Mouse (Mus musculus): ENCODE results near the gene Cntn6. TPM values are rescaled to one million over a fixed set of nuclear protein-coding genes. Genes with fewer than 3 reads are reported as not detected.

The Cntn6 gene
- polyA plus RNA-seq (2014; fragmentation: Nextera tagmentation; extraction: Ambion mirVana) = 1.0 and 1.5 TPM in 2 replicates

DNA sequence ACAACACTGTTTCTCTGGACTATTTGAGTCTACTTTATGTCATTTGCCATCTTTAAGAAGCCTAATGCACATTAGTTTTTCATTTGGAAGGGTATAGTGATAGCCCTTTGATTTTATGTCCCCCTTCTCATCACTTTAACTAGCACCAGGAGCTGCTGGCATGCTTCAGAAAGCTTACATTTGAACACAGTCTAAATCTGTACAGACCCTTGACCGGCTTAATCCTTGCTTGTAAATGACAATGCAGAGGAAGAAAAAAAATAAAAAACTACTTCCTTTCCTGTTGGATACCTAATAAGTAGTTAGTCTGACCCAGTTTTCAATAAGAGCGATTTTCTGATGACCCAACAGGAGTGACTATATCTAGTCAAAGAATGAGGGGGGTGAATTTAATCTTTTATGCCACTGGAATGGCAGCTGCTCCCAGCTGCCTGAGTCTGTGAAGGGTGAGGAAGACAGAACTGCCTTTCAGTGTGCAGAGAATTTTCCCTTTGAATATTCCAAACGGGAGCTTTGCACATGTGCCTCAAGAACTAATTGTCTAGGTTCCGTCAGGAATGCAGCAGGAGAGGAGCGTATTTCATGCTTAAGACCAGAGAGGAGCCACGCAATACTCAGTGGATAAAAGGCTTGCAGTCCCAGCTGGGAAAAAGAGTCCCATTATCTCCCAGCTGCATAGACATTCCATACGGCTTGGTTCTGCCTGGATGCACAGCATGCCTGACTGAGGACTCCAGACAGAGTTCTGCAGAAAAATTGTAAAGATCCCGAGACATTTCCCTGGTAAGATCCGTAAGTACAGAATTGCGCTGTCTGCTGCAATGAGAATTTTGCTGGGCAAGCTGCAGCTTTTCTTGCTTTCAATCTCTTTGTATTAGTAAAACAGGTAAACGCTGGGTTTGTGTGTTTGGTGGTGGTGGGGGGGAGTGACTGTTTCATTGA lies at the start of gene Cntn6:
Gene Cntn6 (plus strand): TSS at position 301 of the 942 bp plus-strand sequence.
- H3K36me3 ChIP-seq (ENCODE audit: control insufficient read depth, insufficient read depth, low read length) = no peaks in the 10 kb centered on the region
- no peak within 1 kb of the TSS for H3K4me3 ChIP-seq (ENCODE audit: low read depth, low read length)
- no peaks in the 10 kb centered on the region for H3K9me3 ChIP-seq (ENCODE audit: control insufficient read depth, low read length)
- peaks cover 2% of the 10 kb centered on the region; the same call in 1 of the 2 replicates for H3K4me1 ChIP-seq (ENCODE audit: control insufficient read depth, insufficient read depth, low read length)
- peak; percentile 85 for ATAC-seq (ENCODE audit: insufficient read depth, low FRiP score, low TSS enrichment)
- peak within 1 kb of the TSS; percentile 26 for H3K9ac ChIP-seq (ENCODE audit: low read length)
- H3K27ac ChIP-seq (ENCODE audit: low read depth, low read length) = peak within 1 kb of the TSS; percentile 56; the same call in 1 of the 2 replicates
- WGBS = 34% methylated on average over 11 of the region's 11 CpGs
- peak within 1 kb of the TSS; percentile 25 for H3K4me2 ChIP-seq (ENCODE audit: low read depth)
- DNase-seq (ENCODE audit: low spot score) = peak; percentile 48
- H3K27me3 ChIP-seq (ENCODE audit: control insufficient read depth, insufficient read depth, low read length) = no peaks in the 10 kb centered on the region

DNA sequence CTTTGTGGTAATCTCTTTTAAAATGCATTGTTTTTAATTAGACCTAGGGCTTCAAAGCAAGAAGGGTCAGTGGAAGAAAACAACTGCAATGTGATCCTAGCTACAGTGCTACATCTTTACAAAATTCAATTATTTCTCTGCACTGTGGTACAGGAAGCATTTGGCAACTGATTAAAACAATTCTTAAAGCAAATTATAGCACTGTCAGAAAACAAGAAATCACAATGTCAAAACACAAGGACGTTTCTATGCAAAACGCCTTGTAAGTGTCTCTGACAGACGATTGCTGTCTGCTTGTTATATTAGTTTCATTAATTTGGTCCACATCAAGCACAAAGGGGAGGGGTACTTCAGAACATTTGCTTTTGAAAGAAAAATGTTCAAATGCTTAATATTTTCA lies 48.9 kb upstream of the Cntn6 start:
- Histone ChIP-seq H3K36me3 (ENCODE audit: control insufficient read depth, insufficient read depth, low read length) (no peaks in the 10 kb centered on the region), H3K4me1 (ENCODE audit: control insufficient read depth, insufficient read depth, low read length) (no peaks in the 10 kb centered on the region), H3K27ac (ENCODE audit: low read depth, low read length) (no peak overlapping the region), H3K4me2 (ENCODE audit: low read depth) (no peak overlapping the region), H3K27me3 (ENCODE audit: control insufficient read depth, insufficient read depth, low read length) (no peaks in the 10 kb centered on the region), H3K9ac (ENCODE audit: low read length) (no peak overlapping the region), H3K4me3 (ENCODE audit: low read depth, low read length) (no peak overlapping the region), H3K9me3 (ENCODE audit: control insufficient read depth, low read length) (no peaks in the 10 kb centered on the region)
- DNase-seq (ENCODE audit: low spot score) (no peak), ATAC-seq (ENCODE audit: insufficient read depth, low FRiP score, low TSS enrichment) (no peak)
- 76% methylated on average over 3 of the region's 3 CpGs for WGBS

DNA sequence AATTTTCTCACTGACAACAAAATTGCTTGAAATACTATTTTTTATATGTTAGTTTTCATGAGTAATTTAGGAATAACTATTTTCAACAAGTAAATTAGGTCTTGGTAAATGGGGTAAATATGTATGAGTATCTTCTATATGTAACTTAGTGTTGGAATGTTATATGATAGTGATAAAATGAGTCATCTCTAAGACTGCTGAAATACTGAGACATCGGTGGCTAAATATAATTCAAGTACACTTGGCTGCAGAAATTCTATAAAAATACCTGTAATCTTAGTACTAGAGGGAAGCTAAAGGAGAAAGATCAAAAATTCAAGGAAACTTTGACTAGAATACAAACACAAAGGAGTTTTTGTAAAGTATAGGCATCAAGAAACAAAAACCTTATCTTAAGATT lies 21.9 kb upstream of the Cntn6 start:
- H3K27me3 ChIP-seq (ENCODE audit: control insufficient read depth, insufficient read depth, low read length) = no peaks in the 10 kb centered on the region
- H3K27ac ChIP-seq (ENCODE audit: low read depth, low read length) = no peak overlapping the region
- no peak overlapping the region for H3K4me2 ChIP-seq (ENCODE audit: low read depth)
- no peaks in the 10 kb centered on the region for H3K36me3 ChIP-seq (ENCODE audit: control insufficient read depth, insufficient read depth, low read length)
- H3K9me3 ChIP-seq (ENCODE audit: control insufficient read depth, low read length) = no peaks in the 10 kb centered on the region
- H3K4me1 ChIP-seq (ENCODE audit: control insufficient read depth, insufficient read depth, low read length) = no peaks in the 10 kb centered on the region
- 92% methylated on average over 1 of the region's 1 CpGs for WGBS
- no peak overlapping the region for H3K4me3 ChIP-seq (ENCODE audit: low read depth, low read length)
- H3K9ac ChIP-seq (ENCODE audit: low read length) = no peak overlapping the region
- DNase-seq (ENCODE audit: low spot score) (no peak), ATAC-seq (ENCODE audit: insufficient read depth, low FRiP score, low TSS enrichment) (no peak)

DNA sequence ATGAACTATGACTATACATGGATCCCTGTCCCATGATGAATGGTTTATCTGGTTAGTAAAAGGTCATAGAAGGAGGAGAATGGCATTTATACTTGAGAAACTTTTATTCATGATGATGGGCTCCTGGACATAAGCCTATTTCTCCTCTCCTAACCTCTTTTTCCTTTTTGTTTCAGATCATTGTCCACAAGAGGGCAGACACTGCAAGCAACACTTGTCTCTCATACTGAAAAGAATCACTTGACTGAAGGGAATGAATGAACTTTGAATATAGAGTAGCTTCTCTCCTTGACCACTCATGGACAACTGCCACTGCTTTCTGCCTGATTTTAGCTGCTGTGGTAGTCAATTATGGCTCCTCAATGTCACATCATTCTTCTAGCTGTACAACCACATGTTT lies 13.3 kb upstream of the Cntn6 start:
- Histone ChIP-seq H3K9me3 (ENCODE audit: control insufficient read depth, low read length) (no peaks in the 10 kb centered on the region), H3K27me3 (ENCODE audit: control insufficient read depth, insufficient read depth, low read length) (no peaks in the 10 kb centered on the region), H3K27ac (ENCODE audit: low read depth, low read length) (no peak overlapping the region), H3K4me2 (ENCODE audit: low read depth) (no peak overlapping the region), H3K36me3 (ENCODE audit: control insufficient read depth, insufficient read depth, low read length) (no peaks in the 10 kb centered on the region), H3K4me3 (ENCODE audit: low read depth, low read length) (no peak overlapping the region), H3K4me1 (ENCODE audit: control insufficient read depth, insufficient read depth, low read length) (no peaks in the 10 kb centered on the region), H3K9ac (ENCODE audit: low read length) (no peak overlapping the region)
- DNase-seq (ENCODE audit: low spot score) = no peak
- ATAC-seq (ENCODE audit: insufficient read depth, low FRiP score, low TSS enrichment) = no peak

DNA sequence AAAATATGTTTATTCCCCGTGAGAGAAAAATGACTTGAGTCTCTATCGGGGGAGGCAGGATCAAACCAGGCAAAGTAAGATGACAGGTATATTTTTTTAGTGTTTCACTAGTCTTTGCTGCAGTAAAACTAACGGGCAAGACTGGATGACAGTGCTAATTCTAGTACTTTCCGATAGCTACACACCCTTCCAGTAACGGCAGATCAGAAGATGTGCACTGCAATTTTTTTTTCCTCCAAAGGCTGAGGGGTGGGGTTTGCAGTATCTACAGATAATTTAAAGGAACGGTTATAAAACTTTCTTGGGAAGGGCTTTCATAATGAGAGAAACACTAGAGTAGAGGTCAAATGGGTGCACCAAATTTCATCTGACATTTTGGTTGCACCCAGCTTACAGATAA lies 869 bp downstream of the Cntn6 start:
- H3K9ac ChIP-seq (ENCODE audit: low read length) = no peak overlapping the region
- WGBS = 75% methylated on average over 6 of the region's 6 CpGs
- no peak overlapping the region for H3K4me2 ChIP-seq (ENCODE audit: low read depth)
- H3K4me3 ChIP-seq (ENCODE audit: low read depth, low read length) = no peak overlapping the region
- H3K27ac ChIP-seq (ENCODE audit: low read depth, low read length) = no peak overlapping the region; the same call in 1 of the 2 replicates
- peaks cover 2% of the 10 kb centered on the region; the same call in 1 of the 2 replicates for H3K4me1 ChIP-seq (ENCODE audit: control insufficient read depth, insufficient read depth, low read length)
- H3K36me3 ChIP-seq (ENCODE audit: control insufficient read depth, insufficient read depth, low read length) = no peaks in the 10 kb centered on the region
- DNase-seq (ENCODE audit: low spot score) (no peak), ATAC-seq (ENCODE audit: insufficient read depth, low FRiP score, low TSS enrichment) (no peak; the same call in 1 of the 2 replicates)
- no peaks in the 10 kb centered on the region for H3K27me3 ChIP-seq (ENCODE audit: control insufficient read depth, insufficient read depth, low read length)
- H3K9me3 ChIP-seq (ENCODE audit: control insufficient read depth, low read length) = no peaks in the 10 kb centered on the region

DNA sequence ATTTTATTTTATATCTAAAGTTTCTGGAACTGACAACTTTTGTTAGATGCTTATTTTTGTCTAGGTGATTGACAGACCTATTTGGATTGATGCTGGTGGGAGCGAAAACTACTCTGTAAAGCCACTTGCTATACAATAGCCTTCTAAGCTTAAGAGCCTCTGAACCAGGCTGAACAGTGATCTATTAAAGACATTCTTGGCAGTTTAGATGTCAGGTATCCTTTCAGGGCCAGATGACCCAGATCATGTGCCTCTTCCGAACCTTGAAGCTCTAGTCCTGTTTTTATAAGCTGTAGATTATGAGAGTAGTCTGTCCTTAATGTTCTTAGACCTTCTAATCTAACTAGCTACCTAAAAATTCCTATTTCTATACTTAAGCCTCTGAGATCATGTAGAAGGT lies 3.2 kb downstream of the Cntn6 start:
- no peaks in the 10 kb centered on the region for H3K36me3 ChIP-seq (ENCODE audit: control insufficient read depth, insufficient read depth, low read length)
- H3K9me3 ChIP-seq (ENCODE audit: control insufficient read depth, low read length) = no peaks in the 10 kb centered on the region
- no peak overlapping the region for H3K27ac ChIP-seq (ENCODE audit: low read depth, low read length)
- ATAC-seq (ENCODE audit: insufficient read depth, low FRiP score, low TSS enrichment) (no peak), DNase-seq (ENCODE audit: low spot score) (no peak)
- no peak overlapping the region for H3K9ac ChIP-seq (ENCODE audit: low read length)
- WGBS = 86% methylated on average over 2 of the region's 2 CpGs
- H3K4me1 ChIP-seq (ENCODE audit: control insufficient read depth, insufficient read depth, low read length) = peaks cover 2% of the 10 kb centered on the region; the same call in 1 of the 2 replicates
- H3K4me3 ChIP-seq (ENCODE audit: low read depth, low read length) = no peak overlapping the region
- H3K4me2 ChIP-seq (ENCODE audit: low read depth) = no peak overlapping the region
- no peaks in the 10 kb centered on the region for H3K27me3 ChIP-seq (ENCODE audit: control insufficient read depth, insufficient read depth, low read length)

DNA sequence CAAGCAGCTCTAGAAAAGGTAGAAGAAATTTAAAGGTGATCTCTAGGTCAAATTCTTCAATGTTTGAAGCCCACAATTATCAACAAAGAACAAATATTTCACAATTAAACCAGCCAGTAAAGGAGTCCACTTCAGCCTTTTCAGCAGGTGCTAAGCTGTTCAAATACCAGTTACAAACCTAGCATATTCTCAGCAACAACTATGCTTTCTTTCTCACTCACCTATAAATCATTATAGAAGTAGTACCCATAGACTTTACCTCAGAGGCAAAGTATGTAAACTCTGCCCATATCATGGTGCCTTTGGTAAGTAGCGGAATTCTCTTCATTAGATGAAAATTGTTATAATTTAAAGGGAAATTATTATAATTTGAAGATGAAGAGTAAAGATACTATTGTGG lies 71.4 kb downstream of the Cntn6 start:
- no peaks in the 10 kb centered on the region for H3K36me3 ChIP-seq (ENCODE audit: control insufficient read depth, insufficient read depth, low read length)
- 91% methylated on average over 1 of the region's 1 CpGs for WGBS
- H3K9ac ChIP-seq (ENCODE audit: low read length) = no peak overlapping the region
- ATAC-seq (ENCODE audit: insufficient read depth, low FRiP score, low TSS enrichment) (no peak), DNase-seq (ENCODE audit: low spot score) (no peak)
- H3K4me2 ChIP-seq (ENCODE audit: low read depth) = no peak overlapping the region
- H3K27ac ChIP-seq (ENCODE audit: low read depth, low read length) = no peak overlapping the region
- H3K4me1 ChIP-seq (ENCODE audit: control insufficient read depth, insufficient read depth, low read length) = no peaks in the 10 kb centered on the region
- no peaks in the 10 kb centered on the region for H3K9me3 ChIP-seq (ENCODE audit: control insufficient read depth, low read length)
- no peak overlapping the region for H3K4me3 ChIP-seq (ENCODE audit: low read depth, low read length)
- no peaks in the 10 kb centered on the region for H3K27me3 ChIP-seq (ENCODE audit: control insufficient read depth, insufficient read depth, low read length)

DNA sequence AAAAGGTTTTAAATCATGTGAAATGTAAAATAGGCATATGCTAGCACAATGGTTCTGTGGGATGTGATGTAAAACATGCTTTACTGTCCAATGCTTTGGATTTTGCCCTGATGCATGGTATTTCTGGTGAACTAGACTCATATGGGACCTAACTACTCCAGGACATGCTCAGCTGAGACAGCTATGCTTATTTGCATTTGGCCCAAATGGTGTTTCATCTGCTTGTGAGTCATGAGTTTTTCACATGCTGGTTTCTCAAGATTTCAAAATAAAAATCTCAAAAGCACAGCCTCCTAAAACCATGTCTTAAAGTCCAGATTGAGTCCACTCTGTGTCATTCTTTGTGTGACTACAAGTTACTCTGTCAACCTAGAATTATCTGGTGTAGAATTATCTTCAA lies 77.0 kb downstream of the Cntn6 start:
- H3K4me2 ChIP-seq (ENCODE audit: low read depth) = no peak overlapping the region
- no peak for ATAC-seq (ENCODE audit: insufficient read depth, low FRiP score, low TSS enrichment)
- no peaks in the 10 kb centered on the region for H3K36me3 ChIP-seq (ENCODE audit: control insufficient read depth, insufficient read depth, low read length)
- DNase-seq (ENCODE audit: low spot score) = no peak
- H3K4me1 ChIP-seq (ENCODE audit: control insufficient read depth, insufficient read depth, low read length) = no peaks in the 10 kb centered on the region
- H3K9ac ChIP-seq (ENCODE audit: low read length) = no peak overlapping the region
- H3K27me3 ChIP-seq (ENCODE audit: control insufficient read depth, insufficient read depth, low read length) = no peaks in the 10 kb centered on the region
- no peaks in the 10 kb centered on the region for H3K9me3 ChIP-seq (ENCODE audit: control insufficient read depth, low read length)
- H3K27ac ChIP-seq (ENCODE audit: low read depth, low read length) = no peak overlapping the region
- no peak overlapping the region for H3K4me3 ChIP-seq (ENCODE audit: low read depth, low read length)

DNA sequence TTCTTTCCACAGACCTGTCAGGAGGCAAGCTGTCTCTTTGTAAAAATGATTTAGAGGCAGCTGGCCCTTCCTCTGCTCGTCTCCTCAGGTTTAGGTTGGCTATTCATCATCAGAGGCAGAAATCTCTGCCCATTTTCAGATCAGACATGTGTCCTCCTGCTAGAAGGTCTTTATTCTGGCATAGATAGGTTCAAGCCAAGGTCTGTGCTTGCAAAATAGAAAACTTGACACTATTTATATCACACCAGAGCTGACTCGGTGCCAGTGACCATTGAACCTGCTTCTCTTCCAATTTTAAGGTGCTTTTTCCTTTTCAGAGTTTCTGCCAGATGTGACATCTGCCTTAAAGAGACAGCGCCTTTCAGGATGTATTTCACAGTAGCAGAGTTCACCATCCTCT lies 95.4 kb downstream of the Cntn6 start:
- no peak for ATAC-seq (ENCODE audit: insufficient read depth, low FRiP score, low TSS enrichment)
- 64% methylated on average over 3 of the region's 3 CpGs for WGBS

More for the DNA sequence above, 95.4 kb downstream of the Cntn6 start:
- Histone ChIP-seq H3K27ac (ENCODE audit: low read depth, low read length) (no peak overlapping the region), H3K27me3 (ENCODE audit: control insufficient read depth, insufficient read depth, low read length) (no peaks in the 10 kb centered on the region), H3K9ac (ENCODE audit: low read length) (no peak overlapping the region), H3K4me1 (ENCODE audit: control insufficient read depth, insufficient read depth, low read length) (no peaks in the 10 kb centered on the region), H3K36me3 (ENCODE audit: control insufficient read depth, insufficient read depth, low read length) (no peaks in the 10 kb centered on the region), H3K4me3 (ENCODE audit: low read depth, low read length) (no peak overlapping the region), H3K4me2 (ENCODE audit: low read depth) (no peak overlapping the region), H3K9me3 (ENCODE audit: control insufficient read depth, low read length) (no peaks in the 10 kb centered on the region)
- no peak for DNase-seq (ENCODE audit: low spot score)
